Mouse (Mus musculus) Muller cell, postnatal 12 days (primary cell): ENCODE measurements at regions not wholly inside any gene's neighbourhood (a gene's known extent, or its start where the extent isn't known, plus 50 kb on each side); places are given as distances from the start of the nearest gene placed in this dataset.
"Not testable (repeated sequence)": the region's sequence is repeated elsewhere in the genome, so short reads cannot be mapped to it uniquely, and the experiment has no call there.

Source experiments
- DNase-seq: peaks from one replicate; pipeline ENCODE4 v3.0.0-alpha.2; 2015; ENCODE audit errors: inconsistent ontology term

DNA sequence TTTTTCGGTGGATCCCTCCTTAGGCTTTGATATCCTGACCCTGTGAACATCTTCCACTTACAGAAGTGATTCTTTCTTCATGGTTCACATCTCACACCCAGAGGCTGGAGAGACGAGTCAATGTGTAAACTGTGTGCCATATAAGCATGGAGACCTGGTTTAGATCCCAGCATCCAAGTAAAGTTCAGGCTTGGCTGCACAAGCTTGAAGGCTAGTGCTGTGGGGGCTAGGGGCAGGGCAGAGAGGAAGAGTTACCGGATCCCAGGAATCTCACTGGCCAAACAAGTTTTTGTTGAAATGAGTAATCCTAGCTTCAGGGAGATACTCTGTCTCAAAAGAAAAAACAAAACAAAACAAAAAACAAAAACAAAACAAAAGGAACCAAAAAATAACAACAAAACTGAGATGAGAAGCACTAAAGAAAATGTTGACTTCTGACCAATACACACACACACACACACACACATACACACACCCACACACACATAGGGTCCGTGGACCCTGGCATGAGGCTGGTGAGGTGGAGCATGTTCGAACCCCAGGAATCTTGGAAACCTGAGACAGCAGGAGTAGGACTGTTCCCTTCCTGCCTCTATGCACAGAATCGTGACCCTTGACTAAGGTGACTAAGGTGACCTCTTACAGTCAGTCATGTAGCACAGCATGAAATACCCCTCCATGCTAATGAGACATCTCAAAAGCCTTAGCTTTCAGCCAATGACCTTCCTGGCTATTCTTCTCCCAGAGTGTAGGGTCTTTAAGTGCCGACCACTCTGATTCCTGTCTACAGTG is 55.2 kb downstream of the Gm12728 start:
- DNase-seq, result no peak

DNA sequence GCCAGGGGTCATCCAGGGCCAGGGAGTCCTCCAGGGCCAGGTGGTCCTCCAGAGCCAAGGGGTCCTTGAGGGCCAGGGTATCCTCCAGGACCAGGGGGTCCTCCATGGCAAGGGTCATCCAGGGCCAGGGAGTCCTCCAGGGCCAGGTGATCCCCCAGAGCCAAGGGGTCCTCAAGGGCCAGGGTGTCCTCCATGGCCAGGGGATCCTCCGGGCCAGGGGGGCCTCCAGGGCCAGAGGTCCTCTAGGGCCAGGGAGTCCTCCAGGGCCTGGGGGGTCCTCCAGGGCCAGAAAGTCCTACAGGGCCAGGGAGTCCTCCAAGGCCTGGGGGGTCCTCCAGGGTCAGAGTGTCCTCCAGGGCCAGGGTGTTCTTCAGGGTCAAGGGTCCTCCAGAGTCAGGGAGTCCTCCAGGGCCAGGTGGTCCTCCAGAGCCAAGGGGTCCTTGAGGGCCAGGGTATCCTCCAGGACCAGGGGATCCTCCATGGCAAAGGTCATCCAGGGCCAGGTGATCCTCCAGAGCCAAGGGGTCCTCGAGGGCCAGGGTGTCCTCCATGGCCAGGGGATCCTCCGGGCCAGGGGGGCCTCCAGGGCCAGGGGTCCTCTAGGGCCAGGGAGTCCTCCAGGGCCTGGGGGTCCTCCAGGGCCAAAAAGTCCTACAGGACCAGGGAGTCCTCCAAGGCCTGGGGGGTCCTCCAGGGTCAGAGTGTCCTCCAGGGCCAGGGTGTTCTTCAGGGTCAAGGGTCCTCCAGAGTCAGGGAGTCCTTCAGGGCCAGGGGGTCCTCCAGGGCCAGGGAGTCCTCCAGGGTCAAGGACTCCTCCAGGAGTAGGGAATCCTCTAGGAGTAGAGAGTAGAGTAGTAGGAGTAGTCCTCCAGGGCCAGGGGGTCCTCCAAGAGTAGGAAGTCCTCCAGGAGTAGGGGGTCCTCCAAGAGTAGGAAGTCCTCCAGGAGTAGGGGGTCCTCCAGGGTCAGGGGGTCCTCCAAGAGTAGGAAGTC is 56.6 kb downstream of the Gm12728 start:
- DNase-seq, result not testable (repeated sequence)

DNA sequence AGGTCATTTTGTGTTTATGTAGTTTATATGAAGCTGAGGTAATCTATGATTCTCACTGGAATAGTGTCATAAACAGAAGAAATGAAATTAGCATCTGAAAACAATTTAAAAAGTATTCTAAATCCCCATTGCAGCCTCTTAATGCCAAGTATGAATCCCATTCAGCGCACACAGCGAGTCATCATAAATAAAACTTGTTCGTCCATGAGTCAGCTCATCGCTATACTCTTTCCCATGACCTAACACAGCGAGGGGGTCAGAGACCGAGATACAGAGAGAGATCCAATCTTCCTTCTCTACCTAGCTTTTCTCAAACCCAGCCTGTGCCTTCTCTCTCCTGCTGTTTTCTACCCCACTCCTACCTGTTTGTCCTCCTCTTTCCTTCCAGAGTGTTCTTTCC is 63.4 kb downstream of the Gm12728 start:
- DNase-seq, result no peak

DNA sequence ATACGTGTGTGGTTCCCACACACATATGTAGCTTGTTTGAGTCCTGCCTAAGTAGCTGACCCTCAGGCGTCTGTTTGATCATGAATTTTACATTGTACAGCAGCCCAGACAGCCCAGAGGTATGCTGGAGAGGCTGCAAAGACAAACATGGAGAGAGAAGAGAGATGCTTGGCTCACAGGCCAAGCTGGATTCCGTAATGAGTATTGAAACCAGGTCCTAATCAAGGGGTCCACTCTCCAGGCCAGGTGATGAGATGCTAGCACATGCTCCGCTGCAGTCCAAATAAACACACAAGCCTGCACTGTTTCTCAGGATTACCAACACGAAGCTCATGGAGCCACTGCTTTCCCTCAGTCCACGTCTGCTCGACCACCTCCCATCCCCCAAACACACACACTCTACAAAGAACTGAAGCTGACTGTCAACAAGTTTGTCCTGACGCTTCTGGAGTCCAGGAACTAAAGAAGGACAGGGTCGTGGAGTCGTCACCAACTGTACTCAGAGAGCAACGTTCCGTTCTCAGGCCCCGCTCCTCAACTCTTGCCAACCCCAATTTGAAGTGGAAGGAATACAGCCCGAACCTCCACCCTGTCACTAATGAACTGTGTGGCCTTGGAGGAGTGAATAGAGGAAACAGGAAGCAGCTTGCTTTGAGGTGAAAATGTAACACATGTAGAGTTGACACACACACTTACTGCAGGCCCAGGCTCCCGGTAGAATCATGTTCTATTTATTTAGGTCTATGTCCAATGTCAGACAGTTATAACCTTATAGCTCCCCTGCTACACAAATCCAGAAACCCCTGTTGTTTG is 69.6 kb downstream of the Gm12728 start:
- no peak for DNase-seq

DNA sequence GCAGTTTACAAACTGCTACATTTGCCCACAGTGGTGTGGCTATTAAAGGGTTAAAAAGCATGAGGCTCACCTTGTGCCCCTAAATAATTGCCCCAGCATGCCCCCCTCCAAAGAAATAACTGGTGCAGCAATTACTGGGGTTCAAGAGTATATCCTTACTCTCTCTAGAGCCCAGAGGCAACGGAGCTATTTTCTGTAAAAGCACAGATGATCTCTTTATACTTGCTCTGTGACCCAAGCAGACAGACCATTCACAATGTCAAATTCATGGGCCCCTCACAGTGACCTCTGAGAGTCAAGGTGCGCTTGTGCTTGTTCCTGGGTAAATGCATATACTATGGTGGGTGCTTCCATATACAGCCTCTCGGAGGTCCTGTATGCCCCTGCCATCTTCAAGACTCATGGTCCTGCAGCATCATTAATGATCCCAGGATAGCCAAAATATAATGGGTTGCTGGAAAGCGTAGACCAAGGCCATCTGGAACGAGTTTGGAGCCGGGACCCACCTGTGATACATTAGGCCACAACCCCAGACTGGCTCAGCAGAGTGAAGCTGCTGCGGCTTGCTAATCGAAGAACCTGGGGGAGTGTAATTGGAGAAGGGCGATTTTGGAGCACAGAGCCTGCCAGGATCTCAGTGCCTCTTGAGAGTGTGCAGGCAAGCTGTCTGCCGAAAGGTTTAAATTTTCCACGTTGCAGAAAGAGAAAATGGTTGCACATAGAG is 71.4 kb downstream of the Gm12728 start:
- no peak for DNase-seq

DNA sequence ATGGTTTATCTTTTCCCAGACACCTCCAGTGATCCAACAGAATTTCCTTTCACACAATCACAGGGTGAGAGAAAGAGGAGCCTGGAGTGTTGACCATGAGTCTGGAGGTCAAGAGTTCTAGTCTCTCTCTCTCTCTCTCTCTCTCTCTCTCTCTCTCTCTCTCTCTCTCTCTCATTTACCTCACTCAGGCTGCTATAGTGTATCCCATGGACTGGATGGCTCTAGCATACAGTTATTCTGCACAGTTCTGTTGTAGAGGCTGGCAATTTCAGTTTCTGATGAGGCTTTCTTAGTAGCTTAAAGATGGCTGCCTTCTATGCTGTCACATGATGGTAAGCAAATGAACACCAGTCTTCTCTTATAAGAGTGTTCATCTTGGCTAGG is 72.0 kb downstream of the Gm12728 start:
- no peak for DNase-seq

DNA sequence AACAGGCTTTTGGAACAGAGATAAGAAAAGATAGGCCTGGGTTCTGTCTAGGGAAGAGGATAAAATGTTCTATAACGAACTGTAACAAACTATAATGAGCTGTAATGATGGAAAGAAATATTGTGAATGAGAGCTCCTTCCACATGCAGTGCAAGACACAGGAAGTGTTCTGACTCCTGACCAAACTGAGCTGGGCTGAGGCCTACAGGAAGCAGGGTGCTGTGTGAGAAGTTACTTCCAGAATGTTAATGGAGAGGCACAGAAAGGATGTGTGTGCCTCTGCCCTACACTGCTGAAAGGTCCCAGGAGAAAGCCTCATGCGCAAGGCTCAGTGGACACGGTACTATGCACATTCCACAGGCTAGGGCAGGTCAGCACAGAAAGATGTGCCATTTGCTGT is 80.8 kb downstream of the Gm12728 start:
- DNase-seq, result peak; percentile 19

DNA sequence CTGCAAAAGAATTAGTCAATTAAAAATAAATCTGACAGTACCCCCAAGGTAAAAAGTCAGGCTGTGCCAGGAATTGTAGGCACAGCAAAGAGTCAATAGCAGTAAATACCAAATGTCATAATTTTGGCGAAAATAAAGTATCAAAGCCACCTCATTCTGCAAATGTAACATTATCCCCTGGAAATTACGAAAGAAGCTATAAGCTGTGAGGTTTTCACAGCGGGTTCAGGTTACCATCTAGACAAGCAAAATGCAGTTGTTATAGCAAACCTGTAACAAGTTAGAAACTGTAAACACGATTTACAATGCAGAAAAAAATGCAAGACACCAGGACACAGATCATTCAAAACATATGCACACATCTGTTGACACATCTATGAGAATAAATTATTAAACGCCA is 87.6 kb downstream of the Gm12728 start:
- no peak for DNase-seq

DNA sequence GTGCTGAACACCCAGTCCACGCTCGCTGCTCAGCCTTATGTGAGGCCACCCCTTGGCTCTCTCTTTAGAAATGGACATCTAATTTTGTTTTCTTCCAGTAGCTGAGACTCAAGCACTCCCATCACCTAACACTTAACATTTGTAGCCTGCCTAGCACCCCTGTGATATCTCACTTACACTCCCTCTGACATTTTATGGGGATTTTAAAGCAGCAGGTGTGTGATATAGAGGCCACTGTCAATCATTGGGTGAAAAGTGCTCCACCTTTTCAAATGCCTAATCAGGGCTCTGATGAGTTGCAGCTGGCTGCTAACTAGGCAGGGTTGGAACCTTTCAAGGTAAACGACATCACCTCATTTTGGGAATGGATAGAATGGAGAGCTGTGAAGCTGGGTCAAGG is 90.2 kb downstream of the Gm12728 start:
- no peak for DNase-seq

DNA sequence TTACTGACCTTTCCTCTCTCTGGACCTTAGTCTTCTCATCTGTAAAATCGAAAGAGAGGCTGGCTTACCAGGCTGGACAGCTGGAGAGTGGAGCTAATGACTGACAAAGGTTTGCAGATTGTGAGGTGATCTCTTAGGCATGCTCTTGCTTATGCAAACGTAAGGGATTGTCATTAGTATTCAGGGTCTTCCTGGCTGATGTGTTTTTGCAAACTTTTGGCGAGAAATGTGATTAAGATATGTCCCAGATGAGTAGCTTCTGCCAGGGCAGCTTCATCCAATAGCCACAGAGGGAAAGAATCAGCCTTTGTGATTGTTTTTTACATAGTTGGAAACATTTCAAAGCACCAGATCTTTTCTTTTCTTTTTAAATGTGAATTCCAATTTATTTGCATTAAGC is 95.1 kb downstream of the Gm12728 start:
- no peak for DNase-seq

DNA sequence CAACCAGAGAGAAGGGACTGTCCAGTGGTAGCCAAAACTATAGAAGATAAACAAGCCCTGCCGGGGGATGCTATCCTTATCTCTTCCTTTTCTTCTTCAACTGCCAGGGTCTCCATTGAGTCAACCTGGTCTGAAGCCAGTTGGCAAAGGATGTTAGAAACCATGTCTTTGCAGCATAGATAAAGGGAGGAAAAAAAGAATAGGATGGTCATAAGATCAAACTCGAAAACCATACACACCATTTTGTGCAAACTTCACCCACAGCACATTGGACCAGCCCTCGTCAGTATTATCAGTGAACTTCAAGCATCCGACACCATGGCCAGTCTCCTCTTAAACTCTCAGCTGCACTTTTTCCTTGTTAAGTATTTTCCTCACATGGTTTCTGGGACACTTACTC is 101.8 kb downstream of the Gm12728 start:
- DNase-seq, result no peak

DNA sequence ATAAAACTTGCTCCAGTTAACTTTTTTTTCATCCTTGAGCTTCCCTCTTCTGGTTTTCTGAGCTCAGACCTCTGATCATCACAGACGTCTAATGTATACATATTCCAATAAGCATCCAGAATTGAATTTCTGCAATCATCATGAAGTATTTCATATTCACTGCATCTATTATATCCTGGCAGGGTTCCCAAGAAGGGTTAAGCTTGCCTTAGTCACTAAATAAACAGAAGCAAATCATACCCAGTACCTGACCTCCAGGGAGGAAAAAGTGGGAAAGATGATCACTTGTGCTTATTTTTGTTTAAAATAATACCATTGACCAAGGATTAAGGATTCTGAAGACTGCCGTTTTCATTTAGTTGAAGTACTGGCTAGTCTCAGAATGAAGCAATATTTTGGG is 102.4 kb downstream of the Gm12728 start:
- no peak for DNase-seq

DNA sequence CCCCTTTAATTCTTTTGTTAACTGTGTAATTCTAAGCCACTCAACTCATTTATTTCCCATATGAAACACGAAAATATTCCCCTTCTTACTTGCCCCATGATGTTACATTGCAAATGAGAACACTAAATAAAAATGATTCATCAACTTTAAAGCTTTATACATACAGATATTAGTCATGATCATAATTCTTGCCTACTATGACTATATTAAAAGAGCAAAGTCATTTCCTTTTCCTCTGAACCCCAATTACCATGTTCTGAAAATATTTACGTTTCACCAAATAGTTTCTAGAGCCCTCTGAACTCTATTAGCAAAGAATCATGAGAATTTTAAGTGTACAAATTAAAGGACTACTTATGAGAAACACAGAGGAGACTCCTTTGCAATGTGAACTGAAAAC is 105.4 kb downstream of the Gm12728 start:
- DNase-seq, result no peak

DNA sequence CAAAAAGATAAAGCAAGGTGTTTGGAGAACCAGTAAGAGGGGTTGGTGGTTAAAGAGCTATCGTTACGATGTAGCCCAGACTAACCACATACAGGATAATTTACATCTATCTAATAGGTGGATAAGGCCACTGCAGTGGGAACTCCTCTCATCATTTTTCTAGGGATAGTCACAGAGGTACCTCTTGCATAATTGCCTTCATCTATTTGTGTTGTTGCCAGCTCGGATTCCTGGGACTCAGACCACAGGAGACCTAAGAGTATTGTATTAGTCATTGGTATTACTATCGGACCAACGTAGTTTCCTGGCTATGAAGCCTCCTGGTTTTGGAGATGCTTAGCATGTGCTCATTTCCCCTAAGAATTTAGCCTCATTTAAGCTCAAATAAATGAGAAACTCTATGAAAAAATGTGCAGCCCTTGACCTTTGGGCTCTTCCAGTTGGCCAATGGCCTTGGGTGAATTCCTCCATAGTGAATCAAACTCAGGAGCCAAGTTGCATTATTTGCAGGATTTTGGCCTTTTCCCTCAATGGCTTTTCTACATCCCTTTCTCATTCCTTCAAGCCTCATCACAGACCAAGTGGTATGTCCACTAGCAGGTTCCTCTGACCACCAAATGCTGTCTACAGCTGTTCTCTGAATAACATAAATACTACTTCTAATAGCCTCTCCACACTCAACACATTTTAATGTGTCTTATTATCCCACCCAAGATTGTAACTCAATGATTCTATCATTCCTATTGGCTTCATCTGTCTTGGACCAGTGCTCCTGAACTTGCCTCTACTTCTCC is 108.6 kb downstream of the Gm12728 start:
- DNase-seq, result peak; percentile 99

DNA sequence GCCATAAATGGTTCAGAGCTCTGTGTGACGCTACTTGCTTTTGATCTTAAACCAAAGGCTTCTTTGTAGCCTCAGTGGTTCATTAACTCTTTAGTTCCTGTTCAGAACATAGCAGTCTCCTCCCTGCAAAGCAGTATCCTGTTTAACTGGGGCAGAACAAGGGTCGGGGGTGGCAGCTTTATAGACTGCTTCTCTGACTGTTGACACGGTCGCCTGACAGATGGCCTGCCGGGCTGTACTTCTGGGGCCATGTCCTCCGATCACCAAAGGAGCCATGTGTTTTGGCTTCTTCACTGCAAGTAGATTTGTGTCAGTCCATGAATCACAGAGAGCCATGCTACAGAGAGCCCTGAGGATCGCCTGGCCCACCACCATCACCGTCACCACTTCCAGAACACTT is 115.2 kb downstream of the Gm12728 start:
- no peak for DNase-seq

DNA sequence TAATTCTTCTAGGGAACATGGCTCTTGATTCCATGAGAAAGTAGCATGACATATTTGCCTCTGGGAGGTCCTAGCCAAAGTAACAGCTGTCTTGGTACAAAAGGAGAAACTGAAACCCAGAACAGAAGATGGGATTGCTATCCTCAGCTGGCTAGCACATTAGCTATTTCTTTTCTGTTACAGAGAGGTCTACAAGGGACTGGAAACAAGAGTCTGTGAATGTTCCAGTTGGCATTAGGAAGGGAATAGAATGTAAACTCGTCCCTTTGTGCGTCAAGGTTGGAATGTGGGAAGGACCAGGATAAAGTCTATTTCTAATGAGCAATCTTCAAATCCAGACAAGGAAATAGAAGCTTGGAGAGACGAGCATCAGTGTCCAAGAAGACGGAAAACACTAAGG is 116.7 kb downstream of the Gm12728 start:
- DNase-seq, result no peak

DNA sequence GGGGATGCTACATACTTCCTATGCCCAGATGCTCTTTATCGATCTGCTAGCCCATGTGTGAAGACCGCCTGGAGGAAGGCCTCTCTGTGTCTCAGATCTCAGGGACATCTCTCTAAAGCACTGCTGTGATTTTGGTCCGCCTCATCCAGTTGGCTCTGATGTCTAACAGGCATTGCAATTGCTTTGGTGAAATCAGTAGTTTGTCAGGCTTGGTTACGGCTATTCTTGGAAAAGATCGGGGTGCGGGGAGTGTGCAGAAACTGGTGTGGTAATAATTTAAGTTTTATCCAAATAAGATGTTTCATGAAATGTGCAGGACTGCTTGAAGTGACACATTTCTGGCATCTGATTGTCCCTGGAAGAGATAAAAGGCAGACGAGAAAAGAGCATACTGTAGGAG is 117.9 kb downstream of the Gm12728 start:
- no peak for DNase-seq

DNA sequence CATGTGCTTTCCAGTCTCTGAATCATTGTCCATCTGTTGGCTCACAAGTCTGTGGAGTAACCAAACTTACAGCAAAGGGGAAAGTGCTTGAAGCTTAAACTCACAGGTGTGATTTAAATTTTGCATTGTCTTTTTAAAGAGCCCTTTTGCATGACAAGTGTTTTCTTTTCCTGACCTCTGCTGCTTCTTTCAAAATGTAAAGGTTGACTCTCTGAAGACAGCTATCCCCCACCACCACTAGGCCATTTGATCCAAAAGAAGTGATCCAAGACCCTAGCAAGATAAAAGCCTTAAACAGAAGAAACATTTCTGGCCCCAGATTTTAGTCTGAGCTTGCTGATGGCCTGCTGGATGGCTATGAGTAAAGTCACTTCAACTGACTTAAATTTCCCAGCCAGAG is 118.6 kb downstream of the Gm12728 start:
- no peak for DNase-seq

DNA sequence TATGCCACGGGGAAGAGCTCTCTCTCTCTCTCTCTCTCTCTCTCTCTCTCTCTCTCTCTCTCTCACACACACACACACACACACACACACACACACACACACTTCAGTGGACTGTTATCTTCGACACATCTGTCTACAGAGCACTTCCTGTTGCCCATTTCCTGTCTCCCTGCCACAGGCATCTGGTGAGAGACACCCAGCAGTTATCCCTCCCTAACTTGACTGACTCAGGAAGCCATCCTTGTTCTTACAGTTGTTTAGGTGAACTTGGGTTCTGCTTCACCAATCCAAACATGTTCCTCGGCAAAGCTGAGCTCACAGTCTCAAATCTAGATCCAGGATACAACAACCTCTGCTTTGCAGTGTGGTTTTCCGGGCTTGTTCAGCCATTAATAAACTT is 119.6 kb downstream of the Gm12728 start:
- no peak for DNase-seq

DNA sequence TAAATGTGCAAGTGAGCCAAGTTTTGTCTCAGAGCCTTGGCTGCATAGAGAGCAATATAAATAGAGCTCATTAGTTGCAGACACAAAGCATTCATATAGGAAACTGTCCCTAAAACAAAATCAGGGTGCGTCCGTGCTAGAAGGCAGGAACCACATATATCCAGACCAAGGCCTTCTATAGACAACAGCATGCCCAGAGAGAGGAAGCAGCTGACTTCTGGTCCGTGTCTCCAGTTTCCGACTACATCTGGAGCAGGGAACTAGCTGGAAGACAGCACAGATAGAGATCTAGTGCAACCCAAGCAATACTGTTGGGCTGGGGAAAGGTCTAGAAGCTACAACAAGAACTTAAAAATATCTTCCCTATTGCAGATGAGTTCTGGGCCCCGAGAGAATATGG is 121.0 kb downstream of the Gm12728 start:
- no peak for DNase-seq

DNA sequence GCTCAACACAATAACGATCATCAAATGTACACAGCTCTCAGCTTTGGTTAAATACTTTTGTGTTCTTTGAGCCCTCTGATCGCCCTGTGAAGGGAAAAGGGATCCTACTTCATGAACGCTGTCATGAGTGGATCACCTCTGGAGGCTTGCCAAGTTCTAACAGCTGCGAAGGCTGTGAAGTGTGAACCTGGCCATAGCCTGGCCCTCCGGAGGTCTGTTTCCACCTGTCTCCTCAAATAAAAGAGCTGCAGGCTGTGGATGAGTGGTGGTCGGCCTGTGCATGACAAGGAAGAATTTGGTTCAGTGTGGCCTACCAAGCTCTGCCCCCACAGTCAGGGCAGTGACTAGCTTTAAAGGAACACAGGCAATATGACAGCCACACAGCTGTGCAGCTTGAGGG is 122.0 kb downstream of the Gm12728 start:
- no peak for DNase-seq
